Mouse (Mus musculus): ENCODE measurements around the gene Pdik1l. TPM values are rescaled to one million over a fixed set of nuclear protein-coding genes. Genes with fewer than 3 reads are reported as not detected.

The Pdik1l gene
- polyA plus RNA-seq, 1 experiment from 2014 or later: 14.9 TPM

- H3K9ac ChIP-seq: no peak overlapping the region
- H3K9me3 ChIP-seq (replicated peaks): no peaks in the 10 kb centered on the region
- no peak for ATAC-seq
- peaks cover 11% of the 10 kb centered on the region; the same call in 1 of the 2 replicates for H3K36me3 ChIP-seq
- WGBS (ENCODE audit: insufficient replicate concordance): 34% methylated on average over 4 of the region's 4 CpGs
- peaks cover 55% of the 10 kb centered on the region for H3K27me3 ChIP-seq (replicated peaks)
- H3K4me2 ChIP-seq: no peak overlapping the region
- H3K27ac ChIP-seq: no peak overlapping the region
- H3K4me1 ChIP-seq: peaks cover 39% of the 10 kb centered on the region
- no peak overlapping the region for H3K4me3 ChIP-seq
Observed at GRCm38 (mm10) chr4:134246256-134246655, 41.4 kb downstream of the Pdik1l start.

DNA sequence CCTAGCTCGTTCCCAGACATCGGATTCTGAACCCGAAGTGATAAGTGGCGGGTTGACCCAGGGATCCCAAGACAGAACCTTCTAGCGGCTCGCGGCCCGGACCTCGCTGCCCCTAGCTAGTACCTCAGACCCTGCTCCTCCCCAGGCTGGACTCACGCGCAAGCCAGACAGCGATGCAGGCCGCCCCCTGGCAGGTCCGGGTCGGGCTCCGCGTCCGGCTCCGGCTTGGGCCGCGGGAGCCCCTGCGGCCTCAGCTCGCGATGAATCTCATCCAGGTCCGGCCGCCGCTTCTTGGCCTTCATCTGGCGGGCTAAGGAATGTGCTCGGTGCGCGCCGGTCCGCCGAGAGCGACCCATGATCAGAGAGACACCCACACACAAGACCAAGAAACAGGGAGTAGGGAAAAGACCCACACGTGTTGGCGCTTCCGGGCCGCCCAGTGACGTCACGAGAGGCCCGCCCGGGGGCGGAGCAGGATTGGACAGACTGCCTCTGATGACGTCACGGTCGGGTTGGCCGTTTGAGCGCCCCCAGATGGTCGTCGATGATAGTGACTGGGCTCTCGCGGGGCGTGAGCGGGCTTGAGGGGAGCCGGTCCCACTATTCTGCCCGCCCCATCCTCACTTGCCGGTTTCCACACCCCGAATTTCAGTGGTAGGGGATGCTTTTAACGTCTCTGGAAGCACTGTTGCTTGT is 42.4 kb downstream of the Pdik1l start, which contains the start of gene Zfp593:
Zfp593 (minus strand) TSS at position 445 of the 696 bp plus-strand sequence.
- Histone ChIP-seq H3K4me1 (peaks cover 29% of the 10 kb centered on the region), H3K36me3 (peaks cover 11% of the 10 kb centered on the region; the same call in 1 of the 2 replicates), H3K4me3 (peak within 1 kb of the TSS; percentile 87), H3K4me2 (peak within 1 kb of the TSS; percentile 97), H3K27me3 (replicated peaks) (peaks cover 46% of the 10 kb centered on the region), H3K27ac (no peak within 1 kb of the TSS), H3K9ac (peak within 1 kb of the TSS; percentile 81), H3K9me3 (replicated peaks) (no peaks in the 10 kb centered on the region)
- ATAC-seq: peak; percentile 82
- 1% methylated on average over 60 of the region's 60 CpGs for WGBS (ENCODE audit: insufficient replicate concordance)

- no peaks in the 10 kb centered on the region for H3K9me3 ChIP-seq (replicated peaks)
- 82% methylated on average over 17 of the region's 17 CpGs for WGBS (ENCODE audit: insufficient replicate concordance)
- peaks cover 37% of the 10 kb centered on the region for H3K27me3 ChIP-seq (replicated peaks)
- H3K4me1 ChIP-seq: peaks cover 25% of the 10 kb centered on the region
- H3K9ac ChIP-seq: peak within 1 kb of the TSS; percentile 81
- H3K4me2 ChIP-seq: peak within 1 kb of the TSS; percentile 97
- peak within 1 kb of the TSS; percentile 11; the same call in 1 of the 2 replicates for H3K27ac ChIP-seq
- no peak for ATAC-seq
- H3K36me3 ChIP-seq: peaks cover 11% of the 10 kb centered on the region; the same call in 1 of the 2 replicates
- H3K4me3 ChIP-seq: peak within 1 kb of the TSS; percentile 87
Observed at GRCm38 (mm10) chr4:134243516-134244250, 44.0 kb downstream of the Pdik1l start, which contains the start of gene E130218I03Rik. E130218I03Rik (plus strand) TSS chr4:134243662.

- Histone ChIP-seq H3K9ac (no peak overlapping the region), H3K27me3 (replicated peaks) (peaks cover 54% of the 10 kb centered on the region), H3K4me3 (peak overlapping the region; percentile 10; the same call in 1 of the 2 replicates), H3K27ac (no peak overlapping the region), H3K9me3 (replicated peaks) (no peaks in the 10 kb centered on the region), H3K36me3 (peaks cover 5% of the 10 kb centered on the region; the same call in 1 of the 2 replicates), H3K4me2 (peak overlapping the region; percentile 48), H3K4me1 (peaks cover 18% of the 10 kb centered on the region)
- no peak for ATAC-seq
- WGBS (ENCODE audit: insufficient replicate concordance): 14% methylated on average over 10 of the region's 10 CpGs
Observed at GRCm38 (mm10) chr4:134238686-134239085, 49.0 kb downstream of the Pdik1l start.

DNA sequence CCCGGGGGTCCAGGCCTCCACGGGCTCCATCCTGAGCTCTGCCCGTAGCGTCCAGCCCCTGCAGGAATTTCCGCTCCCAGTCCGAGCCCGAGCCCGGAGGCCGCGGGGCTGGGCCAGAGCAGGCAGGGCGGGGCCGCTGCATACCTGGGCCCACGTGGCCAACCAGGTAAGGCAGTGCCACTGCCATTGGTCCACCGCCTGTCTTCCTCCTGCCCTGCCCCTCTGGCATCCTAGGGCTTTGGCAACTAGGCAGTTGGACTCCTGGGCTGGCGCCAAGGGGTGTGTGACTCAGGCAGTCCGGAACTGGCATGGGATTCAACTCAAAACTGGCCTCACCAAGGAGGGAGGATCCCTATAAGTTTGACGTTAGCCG is 49.4 kb downstream of the Pdik1l start, which contains the start of gene Cnksr1:
Cnksr1 (minus strand) TSS at position 121 of the 373 bp plus-strand sequence.
- H3K9ac ChIP-seq: no peak within 1 kb of the TSS

DNA sequence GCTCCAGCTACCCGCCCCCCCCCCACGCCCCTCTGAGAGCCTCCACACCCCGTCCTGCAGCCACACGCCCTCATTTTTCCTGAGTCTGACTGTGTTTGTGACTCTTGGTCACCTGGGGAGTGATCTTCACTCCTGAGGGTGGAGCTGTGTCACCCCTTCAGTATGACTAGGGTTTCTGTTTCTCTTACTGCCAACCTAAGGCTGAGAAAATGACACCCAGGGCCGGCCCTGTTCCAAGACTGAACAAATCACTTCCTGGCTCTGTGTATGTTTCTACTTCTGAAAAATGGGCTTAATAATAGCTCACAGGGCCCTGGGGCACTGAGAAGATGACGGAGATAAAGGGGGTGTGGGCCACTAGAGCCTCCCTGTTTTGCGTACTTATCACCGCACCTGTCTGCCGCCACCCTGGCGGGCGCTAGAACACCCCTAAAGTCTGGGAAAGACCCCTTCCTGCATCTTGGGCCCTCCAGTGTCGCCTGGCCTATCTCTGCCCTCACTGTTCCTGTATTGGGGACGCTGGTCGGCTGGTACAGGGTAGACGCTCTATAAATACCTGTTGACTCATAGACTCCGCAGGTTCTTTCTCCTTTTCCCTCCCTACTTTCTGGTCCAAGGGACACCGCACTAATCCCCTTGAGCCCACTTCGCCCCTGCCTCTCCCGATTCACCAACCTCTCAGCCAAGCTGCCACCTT is 50.0 kb downstream of the Pdik1l start:
- peaks cover 60% of the 10 kb centered on the region for H3K27me3 ChIP-seq (replicated peaks)
- 23% methylated on average over 19 of the region's 19 CpGs for WGBS (ENCODE audit: insufficient replicate concordance)
- H3K4me3 ChIP-seq: 0 out of 2 replicates have a peak overlapping the region, but pooled peaks have one; percentile 10
- H3K9ac ChIP-seq: no peak overlapping the region
- peaks cover 17% of the 10 kb centered on the region for H3K4me1 ChIP-seq
- peak overlapping the region; percentile 48 for H3K4me2 ChIP-seq
- no peaks in the 10 kb centered on the region for H3K9me3 ChIP-seq (replicated peaks)
- ATAC-seq: no peak
- H3K27ac ChIP-seq: no peak overlapping the region
- H3K36me3 ChIP-seq: no peaks in the 10 kb centered on the region

More for the DNA sequence above, 49.4 kb downstream of the Pdik1l start, which contains the start of gene Cnksr1:
- peaks cover 57% of the 10 kb centered on the region for H3K27me3 ChIP-seq (replicated peaks)
- peak within 1 kb of the TSS; percentile 48 for H3K4me2 ChIP-seq
- ATAC-seq: no peak
- WGBS (ENCODE audit: insufficient replicate concordance): 7% methylated on average over 18 of the region's 18 CpGs
- H3K27ac ChIP-seq: no peak within 1 kb of the TSS
- H3K4me1 ChIP-seq: peaks cover 17% of the 10 kb centered on the region
- H3K4me3 ChIP-seq: peak within 1 kb of the TSS; percentile 10; the same call in 1 of the 2 replicates
- no peaks in the 10 kb centered on the region for H3K9me3 ChIP-seq (replicated peaks)
- H3K36me3 ChIP-seq: 0 out of 2 replicates have a peak, but pooled peaks cover under 1% of the 10 kb centered on the region

DNA sequence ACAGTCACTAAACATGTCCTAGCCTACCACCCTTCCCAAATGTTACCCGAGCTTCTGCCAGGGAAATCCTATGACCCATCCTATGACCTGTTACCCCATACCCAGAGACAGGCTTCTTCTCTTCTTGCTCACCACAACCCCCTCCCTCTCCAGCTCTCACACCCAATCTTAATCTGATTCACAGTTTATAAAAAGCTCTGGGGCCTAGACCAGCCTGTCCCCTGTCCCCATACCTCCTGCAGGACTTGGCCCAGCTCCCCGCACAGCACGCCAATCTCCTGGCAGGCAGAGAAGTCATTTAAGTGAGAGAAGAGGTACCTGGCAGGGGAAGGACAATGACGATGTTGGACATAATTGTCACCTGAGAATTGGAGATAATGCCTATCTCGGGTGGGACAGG is 52.8 kb downstream of the Pdik1l start:
- H3K36me3 ChIP-seq: no peaks in the 10 kb centered on the region
- 57% methylated on average over 5 of the region's 5 CpGs for WGBS (ENCODE audit: insufficient replicate concordance)
- no peak for ATAC-seq
- H3K27me3 ChIP-seq (replicated peaks): peaks cover 69% of the 10 kb centered on the region
- H3K27ac ChIP-seq: no peak overlapping the region
- H3K9me3 ChIP-seq (replicated peaks): no peaks in the 10 kb centered on the region
- no peak overlapping the region for H3K9ac ChIP-seq
- peaks cover 17% of the 10 kb centered on the region for H3K4me1 ChIP-seq
- H3K4me3 ChIP-seq: no peak overlapping the region
- no peak overlapping the region for H3K4me2 ChIP-seq

DNA sequence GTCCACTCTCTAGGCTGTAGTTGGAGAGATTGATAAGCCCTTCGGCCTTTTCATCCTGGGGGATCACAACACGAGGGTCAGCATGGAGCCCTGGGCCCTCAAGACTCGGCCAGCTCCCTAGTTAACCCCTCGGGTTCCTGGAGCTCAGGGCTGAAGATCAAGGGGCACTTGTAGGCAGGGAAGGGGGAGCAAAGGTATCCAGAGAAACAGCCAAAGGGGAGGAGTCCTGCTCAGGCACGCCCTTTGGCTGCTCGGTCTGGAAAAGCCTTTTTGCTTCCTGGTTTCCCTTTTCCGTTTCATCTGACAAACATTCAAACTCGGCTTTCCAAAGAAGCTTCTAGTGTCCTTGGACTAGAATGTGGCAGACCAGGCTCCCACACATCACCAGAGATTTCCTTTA is 57.3 kb downstream of the Pdik1l start:
- no peaks in the 10 kb centered on the region for H3K36me3 ChIP-seq
- H3K27me3 ChIP-seq (replicated peaks): peaks cover 44% of the 10 kb centered on the region

GRCm38 (mm10) chr4:134227194-134227593 is 60.5 kb downstream of the Pdik1l start, which contains the start of gene Catsper4:
Catsper4 (minus strand) TSS chr4:134227383.
- Histone ChIP-seq H3K9me3 (replicated peaks) (no peaks in the 10 kb centered on the region), H3K4me1 (peaks cover 10% of the 10 kb centered on the region), H3K9ac (no peak within 1 kb of the TSS), H3K4me2 (no peak within 1 kb of the TSS), H3K27me3 (replicated peaks) (peaks cover 32% of the 10 kb centered on the region), H3K27ac (no peak within 1 kb of the TSS), H3K36me3 (no peaks in the 10 kb centered on the region), H3K4me3 (no peak within 1 kb of the TSS)
- 55% methylated on average over 8 of the region's 8 CpGs for WGBS (ENCODE audit: insufficient replicate concordance)
- no peak for ATAC-seq

More for the DNA sequence above, 57.3 kb downstream of the Pdik1l start:
- Histone ChIP-seq H3K4me3 (no peak overlapping the region), H3K27ac (no peak overlapping the region), H3K9ac (no peak overlapping the region), H3K9me3 (replicated peaks) (no peaks in the 10 kb centered on the region), H3K4me1 (no peaks in the 10 kb centered on the region), H3K4me2 (no peak overlapping the region; the same call in 1 of the 2 replicates)
- no peak for ATAC-seq
- WGBS (ENCODE audit: insufficient replicate concordance): 36% methylated on average over 8 of the region's 8 CpGs

Measured in liver, embryonic 12.5 days (tissue).